Mouse (Mus musculus): ENCODE data around the gene Pcsk7. TPM values are rescaled to one million over a fixed set of nuclear protein-coding genes. Genes with fewer than 3 reads are reported as not detected.

Gene Pcsk7
- polyA plus RNA-seq, 2 experiments from 2014 or later = 18.3 to 38.1 TPM

- no peak for ATAC-seq
Measured at GRCm38 (mm10) chr9:45939794-45940193, 33.5 kb downstream of the Pcsk7 start.

DNA sequence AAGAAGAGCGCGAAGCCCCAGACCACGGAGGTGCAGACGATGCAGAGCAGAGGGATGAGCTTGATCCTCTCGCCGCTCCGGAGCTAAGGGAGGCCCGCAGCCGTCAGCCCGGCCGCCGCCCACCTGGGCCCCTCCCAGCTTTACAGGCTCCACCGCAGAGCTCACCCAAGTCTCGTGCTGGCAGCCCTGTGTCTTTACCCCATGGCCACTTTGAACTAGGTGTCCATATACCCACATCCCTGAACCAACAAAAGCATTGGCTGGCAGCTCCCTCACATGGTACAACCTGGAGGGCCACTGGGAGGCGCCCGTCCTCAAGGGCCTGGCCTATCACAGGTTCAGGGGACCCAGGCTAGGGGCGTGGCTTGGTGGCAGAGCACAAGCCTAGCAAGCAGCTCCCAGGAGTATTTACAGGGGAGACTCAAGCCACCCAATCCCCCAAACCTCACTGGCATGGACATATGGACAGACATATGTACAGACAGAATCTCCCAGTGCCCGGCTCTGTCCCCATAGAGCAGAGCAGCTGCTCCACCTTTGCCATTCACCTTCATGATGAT is 35.1 kb downstream of the Pcsk7 start:
- no peak for ATAC-seq

- no peak for ATAC-seq
Measured at GRCm38 (mm10) chr9:45942464-45942863, 36.2 kb downstream of the Pcsk7 start.

- no peak for ATAC-seq
Measured at GRCm38 (mm10) chr9:45942916-45943315, 36.6 kb downstream of the Pcsk7 start.

- ATAC-seq = no peak
Measured at GRCm38 (mm10) chr9:45943628-45944505, 37.6 kb downstream of the Pcsk7 start.

DNA sequence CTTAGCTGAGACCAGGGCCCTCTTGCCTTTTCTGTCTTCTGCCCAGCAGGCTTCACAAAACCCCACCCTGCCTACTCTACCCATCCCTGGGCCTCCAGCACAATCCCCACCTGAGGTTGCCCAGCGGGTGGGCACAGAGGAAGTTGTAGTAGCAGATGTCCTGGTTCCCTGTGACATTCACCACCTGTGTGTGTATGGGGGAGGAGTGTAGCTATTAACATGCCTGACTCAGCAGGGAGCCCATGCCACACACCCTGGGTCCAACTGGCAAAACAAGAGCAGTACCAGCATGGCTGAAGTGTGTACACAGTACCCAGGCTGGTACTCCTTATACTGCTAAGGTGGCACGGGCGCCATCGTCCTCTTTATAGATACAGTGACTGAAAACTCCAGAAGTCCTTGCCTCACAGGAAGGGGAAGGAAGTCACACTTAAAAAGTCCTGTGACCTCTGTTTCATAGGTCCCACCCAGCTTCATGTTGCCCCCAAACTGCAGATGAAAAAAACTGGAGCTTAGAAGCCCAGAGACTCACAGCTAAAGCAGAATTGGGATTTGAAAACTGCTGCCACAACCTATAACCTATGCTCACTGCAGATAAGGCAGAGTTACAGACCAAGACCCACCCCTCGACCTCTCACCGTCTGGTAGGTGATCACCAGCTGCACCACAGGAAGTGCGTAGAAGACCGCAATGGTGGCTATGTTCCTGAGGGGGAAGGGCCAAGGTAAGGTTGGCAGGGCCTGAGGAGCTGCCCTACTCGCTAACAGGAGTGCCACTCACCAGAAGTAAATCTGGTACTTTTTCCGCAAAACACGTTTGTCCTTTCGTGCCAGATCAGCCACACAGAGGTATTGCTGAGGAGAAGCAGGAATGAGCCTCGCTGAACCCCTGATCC is 38.5 kb downstream of the Pcsk7 start:
- ATAC-seq = peak; percentile 96

GRCm38 (mm10) chr9:45945721-45946120 is 39.4 kb downstream of the Pcsk7 start:
- peak; percentile 21 for ATAC-seq

DNA sequence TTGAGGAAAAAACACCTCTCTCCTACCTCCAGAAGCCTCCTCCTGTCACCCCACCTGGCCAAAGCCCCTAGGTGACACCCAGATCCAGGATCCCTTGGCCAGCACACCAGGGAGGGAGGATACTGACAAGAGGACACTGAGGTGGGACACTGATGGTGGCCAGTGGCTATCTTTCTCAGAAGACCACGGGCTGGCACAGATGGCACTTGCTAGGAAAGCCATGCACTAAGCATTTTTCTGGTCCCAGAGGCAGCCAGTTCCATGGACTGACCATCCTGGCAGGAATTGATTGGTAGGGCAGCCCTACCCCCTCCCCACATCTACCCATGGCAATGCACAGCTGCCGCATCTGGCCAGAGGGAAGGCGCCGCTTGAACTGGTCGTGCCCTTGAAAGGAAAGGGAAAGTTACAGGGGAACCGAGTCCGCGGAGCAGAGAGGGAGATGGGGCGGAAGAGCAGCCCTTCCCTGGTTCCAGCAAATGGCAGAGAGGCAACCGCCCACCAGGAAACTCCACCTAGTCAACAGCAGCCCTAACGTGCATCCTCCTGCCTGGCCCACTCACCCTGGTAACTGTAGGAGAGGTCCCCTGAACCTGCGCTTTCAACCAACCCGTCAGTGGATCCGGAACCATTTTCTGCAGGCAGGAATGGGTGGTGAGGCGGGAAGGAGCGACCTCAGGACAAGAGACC is 40.0 kb downstream of the Pcsk7 start:
- ATAC-seq = peak; percentile 17

DNA sequence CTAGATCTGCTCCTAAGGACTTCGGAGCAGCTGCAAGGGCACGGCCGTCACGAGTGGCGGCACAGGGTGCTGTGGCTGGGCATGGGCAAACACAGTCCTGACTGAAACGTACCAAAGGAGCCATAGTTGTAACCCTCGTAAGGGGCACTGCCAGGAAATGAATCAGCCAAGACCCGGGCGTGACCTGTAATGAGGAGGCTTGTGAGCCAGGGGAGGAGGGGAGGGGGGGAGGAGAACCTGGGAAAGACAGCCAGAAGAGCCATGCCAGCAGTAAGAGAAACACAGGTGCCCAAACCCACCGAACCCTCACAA is 40.5 kb downstream of the Pcsk7 start:
- ATAC-seq = no peak

DNA sequence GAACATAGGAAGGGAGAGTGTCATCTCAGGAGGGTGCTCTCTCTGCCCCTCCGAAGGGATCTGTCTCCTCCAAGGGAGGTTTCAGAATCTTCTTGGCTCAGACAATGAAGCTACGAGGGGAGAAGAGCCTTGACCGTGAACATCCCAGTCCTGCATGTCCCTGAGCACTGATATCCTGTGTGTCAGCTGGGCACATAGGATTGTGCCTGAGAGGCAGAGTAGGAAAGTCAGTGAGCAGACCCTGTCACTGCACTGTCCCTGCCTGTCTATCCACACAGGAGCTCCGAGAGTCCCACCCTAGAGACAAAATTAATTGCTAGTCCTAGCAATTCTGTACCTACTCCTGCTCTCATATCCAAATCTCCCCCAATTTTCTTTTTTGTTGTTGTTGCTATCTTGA is 45.8 kb downstream of the Pcsk7 start:
- ATAC-seq = no peak

DNA sequence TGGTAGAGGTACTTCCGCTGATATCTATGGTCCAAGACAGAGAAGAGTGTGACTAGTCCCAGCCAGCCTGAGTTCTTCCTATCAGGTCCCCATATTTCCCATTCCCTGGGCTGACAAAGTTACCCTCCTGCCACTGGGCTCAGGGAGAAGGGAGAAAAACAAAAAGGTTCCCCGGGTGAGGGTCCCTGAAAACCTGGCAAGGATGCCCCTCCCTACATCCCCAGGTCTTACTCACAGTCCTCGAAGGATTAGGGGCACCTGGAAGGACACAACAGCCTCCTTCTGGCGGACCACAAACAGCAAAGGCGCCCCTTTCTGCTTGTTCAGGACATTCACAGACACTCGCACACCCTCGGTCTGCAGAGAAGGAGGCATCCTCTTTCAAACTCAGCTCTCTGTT is 46.6 kb downstream of the Pcsk7 start:
- no peak for ATAC-seq

DNA sequence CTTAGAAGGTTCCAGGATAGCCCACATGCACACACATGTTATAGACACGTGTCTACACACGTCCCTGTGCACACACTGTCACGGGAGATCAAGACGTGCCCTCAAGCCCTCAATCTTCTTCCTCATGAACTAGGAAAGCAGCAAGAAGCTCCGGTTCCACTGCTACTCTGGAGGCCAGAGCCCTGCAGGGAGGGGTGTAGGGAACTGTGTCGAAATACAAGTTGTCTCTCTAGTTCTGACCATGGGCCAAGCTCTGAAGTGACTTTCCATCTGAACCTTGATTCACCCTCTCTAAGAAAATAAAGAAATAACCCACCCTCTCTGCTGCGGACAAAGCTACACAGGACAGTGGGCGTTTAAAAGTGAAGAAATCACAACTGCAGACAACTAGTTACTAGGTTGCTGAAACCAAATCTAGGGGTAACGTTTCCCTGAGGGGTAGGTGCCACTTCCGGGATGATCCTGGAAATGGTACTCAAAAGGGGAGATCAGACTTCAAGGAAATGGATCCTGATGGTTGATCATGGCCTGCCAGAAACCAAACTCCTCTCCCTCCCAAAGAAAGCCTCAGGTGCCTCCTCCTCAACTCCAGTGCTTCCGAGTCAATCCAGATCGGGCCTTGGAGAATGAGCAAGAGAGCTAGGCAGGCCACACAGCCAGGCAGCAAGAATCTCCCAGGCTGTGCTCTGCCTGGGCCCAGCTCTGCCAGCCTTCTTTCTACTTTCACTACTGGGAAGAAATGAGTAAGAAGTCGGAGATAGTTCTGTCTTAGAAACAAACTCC is 47.4 kb downstream of the Pcsk7 start:
- ATAC-seq = peak; percentile 21

GRCm38 (mm10) chr9:45954294-45955106 is 48.2 kb downstream of the Pcsk7 start:
- peak; percentile 30 for ATAC-seq

GRCm38 (mm10) chr9:45955107-45955963 is 49.0 kb downstream of the Pcsk7 start, which contains the start of gene Sidt2:
Sidt2 (minus strand) TSS chr9:45955258.
- peak; percentile 90 for ATAC-seq

DNA sequence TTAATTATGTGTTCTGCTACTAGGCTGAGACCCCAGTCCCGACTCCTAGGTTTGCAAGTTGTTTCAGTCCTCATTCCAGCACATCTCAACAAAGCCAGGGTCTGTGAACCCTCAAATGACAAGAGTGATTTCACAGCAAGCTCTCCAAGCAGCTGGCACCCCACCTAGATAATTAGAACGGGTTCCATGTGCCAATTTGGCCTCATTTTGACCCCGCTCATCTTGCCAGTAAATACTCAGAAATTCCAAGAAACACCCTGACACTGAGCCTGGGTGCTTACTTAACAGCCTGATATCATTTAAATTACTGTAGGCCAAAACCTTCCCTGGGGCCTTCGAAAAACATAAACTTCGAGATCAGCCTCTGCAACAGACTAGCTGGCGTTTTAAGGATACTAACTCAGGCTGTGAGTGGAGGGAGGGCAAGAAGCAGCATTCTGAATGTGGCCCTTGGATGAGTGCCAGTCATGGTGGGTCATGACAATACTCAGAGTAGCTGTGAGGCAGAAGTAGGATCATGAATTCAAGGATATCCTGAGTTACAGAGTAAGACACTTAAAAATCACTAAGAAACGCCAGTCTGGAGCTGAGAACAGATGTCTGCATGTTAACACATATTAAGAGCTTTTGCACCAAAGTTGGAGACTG is 51.9 kb downstream of the Pcsk7 start:
- no peak for ATAC-seq

DNA sequence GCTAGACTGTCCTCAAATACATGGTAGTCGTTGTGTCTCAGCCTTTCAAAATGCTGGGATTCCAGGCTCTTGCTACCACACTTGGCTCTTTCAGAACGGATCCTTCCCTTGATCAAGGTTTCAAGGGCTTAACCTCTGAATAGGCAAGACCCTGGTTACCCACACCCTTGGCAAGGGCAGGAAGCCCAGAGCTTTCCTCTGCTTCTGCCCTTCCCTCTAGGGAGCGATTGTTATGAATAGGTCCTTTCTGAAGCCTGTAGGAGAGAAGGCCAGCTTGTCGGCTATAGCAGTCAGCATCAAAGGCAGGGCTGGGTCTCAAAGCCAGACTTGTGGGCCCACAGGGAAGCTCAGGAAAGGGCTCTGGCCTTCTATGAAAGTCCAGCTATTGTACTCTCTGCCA is 52.6 kb downstream of the Pcsk7 start:
- no peak for ATAC-seq

DNA sequence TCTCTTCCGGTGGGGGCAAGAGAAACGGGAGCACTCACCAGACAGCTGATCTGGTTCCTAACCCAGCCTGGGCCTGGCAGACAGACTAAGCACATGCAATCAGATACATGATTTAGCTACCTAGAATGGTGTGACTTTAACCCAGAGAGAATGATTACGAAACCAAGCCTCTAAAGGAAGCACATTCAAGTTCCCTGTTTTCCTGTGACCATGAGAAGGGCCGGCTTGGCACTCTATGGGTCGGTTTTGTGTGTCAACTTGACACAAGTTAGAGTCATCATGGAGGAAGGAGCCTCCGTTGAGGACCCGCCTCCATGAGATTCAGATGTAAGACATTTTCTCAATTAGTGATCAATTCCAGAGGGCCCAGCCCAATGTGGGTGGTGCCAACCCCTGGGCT is 53.4 kb downstream of the Pcsk7 start:
- ATAC-seq = no peak

GRCm38 (mm10) chr9:45961855-45962254 is 55.6 kb downstream of the Pcsk7 start:
- ATAC-seq = no peak

GRCm38 (mm10) chr9:45963577-45963976 is 57.3 kb downstream of the Pcsk7 start:
- no peak for ATAC-seq
